Mouse (Mus musculus) urinary bladder, postnatal 36 days (tissue): ENCODE results near the gene Hcfc1r1.

Source experiments
- DNase-seq, 2 experiments: peaks; one replicate each; pipeline ENCODE4 v3.0.0; 2022; ENCODE audit warnings: low spot score in 2 of 2, mixed read lengths in 1 of 2

Hcfc1r1 gene

DNA sequence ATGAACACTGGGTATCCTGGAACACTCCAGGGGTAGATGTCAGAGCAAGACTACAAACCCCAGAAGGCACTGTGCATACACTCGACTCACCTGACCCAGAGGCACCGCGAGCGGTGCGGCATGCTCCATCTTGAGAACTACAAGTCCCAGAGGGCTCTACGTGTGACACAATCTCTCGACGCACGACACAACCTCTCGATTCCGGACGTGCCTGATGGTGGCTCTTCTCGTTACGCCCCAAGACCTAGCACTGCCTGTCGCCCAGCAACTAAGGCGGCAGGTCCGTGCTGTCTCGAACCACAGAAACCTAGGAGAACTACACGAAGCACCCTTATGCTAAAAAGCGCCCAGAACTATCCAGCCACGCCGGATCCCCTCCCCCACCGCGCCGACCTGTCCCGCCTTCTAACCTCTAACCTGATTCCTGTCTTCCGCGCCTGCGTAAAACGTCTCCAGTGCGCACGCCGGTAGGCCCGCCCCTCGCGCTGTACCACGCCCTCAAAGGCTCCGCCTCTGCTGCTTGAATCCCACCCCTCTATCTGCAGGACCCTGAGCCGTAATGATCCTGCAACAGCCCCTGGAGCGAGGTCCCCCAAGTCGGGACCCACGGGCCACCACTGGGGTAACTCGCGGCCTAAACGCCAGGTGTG lies at the start of gene Hcfc1r1, which contains the start of gene Thoc6:
TSS of gene Hcfc1r1 (plus strand) at position 173 of the 650 bp plus-strand sequence.
TSS of gene Thoc6 (minus strand) at position 459 of the 650 bp plus-strand sequence.
- peak; percentile 86 to 90 for DNase-seq

DNA sequence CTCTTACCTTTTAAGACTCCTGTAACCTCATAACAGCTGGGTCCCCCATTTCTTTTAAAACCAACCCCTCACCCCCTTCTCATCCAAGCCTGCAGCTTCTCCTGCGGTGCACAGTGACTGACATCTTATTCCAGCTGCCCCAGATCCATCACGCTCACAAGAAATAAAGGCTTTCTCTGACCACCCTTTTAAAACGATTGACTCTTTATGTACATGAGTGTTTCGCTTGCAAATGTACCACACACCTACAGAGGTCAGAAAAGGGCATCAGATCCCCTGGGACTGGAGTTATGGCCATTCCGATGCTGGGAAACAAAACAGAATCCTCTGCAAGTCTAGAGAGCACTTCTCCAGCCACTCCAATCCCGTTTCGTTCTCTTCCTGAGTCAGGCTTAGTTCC lies 45.6 kb upstream of the Hcfc1r1 start:
- DNase-seq: no peak

DNA sequence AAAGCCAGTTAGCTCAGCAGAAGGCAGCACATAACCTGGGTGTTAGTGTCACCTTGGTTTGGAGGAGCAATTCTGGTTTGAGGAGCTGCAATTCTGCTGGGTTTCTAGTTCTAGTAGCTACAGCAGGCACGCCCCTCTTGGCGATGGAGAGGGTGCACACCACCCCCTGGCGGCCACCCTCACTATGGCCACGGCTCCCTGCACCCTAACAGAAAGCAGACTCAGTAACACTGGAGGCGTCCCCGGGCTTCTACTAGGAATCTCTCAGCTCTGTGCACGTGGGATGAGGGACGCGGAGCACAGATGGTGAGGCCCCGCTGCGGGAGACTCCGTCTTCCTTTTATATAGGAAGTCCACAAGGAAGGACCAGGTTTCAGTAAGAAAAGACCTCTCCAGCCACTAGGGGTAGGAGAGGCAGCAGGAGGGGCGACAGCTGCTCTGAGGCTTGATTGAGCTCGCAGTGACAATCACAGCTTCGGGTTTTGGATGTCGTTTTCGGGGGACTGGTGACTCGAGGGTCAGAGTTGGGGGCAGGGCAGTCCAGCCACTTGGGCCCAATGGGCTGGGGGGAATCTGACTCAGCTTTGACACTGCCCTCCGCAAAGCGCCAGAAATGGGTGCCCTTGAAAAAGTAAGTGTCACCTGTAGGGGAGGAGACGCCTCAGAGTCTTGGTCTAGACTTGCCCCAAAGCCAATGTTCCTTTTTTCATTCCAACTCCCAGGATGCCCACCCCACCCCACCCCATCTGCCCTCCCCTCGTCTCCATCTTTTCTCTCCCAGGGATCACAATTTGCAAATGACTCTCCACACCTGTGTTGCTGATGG lies 43.0 kb upstream of the Hcfc1r1 start:
- peak; percentile 74 to 81 for DNase-seq

DNA sequence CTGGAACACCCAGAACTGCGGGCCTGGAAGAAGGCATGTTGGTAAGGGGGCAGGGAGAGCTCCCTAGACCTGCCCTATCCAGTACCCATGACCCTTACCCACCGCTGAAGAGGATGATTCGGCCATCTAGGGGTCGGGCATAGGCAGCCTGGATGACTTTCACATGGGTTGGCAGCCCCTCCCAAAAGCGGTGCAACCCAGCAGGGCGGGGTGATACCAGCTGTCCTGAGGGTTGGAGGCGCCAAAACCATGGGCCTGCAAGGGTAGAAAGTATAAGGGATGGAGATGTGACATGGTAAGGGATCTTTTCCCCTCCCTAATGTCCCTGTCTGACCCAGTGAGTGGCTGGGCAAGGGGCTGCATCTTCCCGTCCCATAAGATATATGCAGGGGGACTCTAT lies 42.2 kb upstream of the Hcfc1r1 start:
- no peak for DNase-seq

DNA sequence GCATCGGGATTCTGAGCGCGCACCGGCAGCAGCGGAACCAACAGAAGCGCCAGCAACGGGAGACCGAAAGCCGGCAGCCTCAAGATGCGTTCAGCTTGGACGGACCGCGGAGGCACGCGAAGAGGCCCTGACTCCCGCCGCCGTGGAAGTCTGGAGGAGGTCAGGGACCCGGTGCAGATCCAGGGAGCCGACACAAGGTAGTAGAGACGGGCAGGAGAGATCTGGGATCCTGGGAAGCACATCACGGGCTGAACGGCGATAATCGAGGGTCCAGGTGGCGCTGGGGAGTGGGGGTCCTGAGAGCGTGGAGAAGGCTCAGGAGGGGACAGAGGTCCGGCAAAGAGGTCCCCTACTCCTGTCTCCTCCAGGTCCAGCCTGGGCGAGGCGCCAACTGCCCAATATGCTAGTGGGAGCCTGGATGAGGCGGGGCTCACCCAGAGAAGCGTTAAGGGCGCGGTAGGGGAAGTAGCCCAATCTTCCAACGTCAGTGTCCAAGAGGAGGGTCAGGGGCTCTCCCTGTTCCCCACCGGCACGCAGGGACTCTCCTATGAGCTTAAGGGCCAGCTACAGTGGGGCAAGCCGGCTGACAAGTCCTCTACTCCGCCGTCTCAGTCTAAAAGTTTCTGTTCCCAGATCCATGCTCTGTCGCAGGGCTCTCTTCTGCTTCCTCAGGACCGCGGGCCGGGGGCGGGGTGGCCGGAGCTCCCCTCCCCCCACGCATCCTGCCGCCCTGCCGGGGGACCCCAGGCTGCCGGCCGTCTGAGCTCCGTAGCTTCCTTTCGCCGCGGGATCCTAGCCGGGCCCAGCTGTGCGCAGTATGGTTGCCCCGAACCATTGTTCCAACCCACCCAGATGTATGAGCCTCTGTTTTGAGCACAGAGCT lies 28.5 kb upstream of the Hcfc1r1 start, which contains the start of gene Mmp25:
TSS of gene Mmp25 (minus strand) at position 665 of the 883 bp plus-strand sequence.
- DNase-seq: no peak

GRCm38 (mm10) chr17:23645894-23646293 lies 27.5 kb upstream of the Hcfc1r1 start:
- no peak for DNase-seq

GRCm38 (mm10) chr17:23651363-23651762 lies 22.0 kb upstream of the Hcfc1r1 start:
- DNase-seq: no peak

- DNase-seq: no peak
These were observed 20.1 kb upstream of the Hcfc1r1 start for GRCm38 (mm10) chr17:23653324-23653723.

- no peak for DNase-seq
These were observed 19.4 kb upstream of the Hcfc1r1 start for GRCm38 (mm10) chr17:23654001-23654400.

DNA sequence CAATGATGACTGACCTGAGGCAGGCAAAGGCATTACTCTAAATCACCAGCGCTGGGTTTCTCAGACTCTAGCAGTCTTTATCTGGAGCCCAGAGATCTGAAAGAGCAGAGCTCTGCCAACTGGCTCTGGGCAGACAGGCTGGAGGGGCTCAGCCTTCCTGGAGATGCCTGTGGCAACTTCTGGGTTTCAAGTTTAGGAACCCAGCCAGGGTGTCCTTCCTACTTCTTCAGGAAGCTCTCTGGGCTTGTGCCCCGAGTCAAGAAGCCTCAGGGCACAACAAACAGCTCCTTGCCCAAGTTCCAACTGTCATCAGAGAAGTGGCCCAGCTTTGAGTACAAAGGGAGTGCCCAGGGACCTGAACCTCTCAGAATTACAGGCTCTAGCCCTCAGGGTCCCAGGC lies 19.0 kb upstream of the Hcfc1r1 start:
- no peak for DNase-seq

DNA sequence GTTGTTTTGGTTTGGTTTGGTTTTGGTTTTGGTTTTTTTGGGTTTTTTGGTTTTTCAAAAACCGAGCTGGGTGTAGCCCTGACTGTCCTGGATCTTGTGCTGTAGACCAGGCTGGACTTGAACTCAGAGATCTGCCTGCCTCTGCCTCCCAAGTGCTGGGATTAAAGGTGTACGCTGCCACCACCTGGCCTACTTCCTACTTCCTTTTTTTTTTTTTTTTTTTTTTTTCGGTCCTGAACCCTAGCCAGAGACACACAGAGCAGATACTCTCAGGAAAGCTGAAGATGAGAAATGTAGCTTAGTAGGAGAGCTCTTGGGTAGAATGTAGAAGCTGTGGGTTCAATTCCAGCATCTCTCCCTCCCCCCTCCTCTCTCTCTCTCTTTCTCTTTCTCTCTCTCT lies 14.9 kb upstream of the Hcfc1r1 start:
- DNase-seq: no peak

DNA sequence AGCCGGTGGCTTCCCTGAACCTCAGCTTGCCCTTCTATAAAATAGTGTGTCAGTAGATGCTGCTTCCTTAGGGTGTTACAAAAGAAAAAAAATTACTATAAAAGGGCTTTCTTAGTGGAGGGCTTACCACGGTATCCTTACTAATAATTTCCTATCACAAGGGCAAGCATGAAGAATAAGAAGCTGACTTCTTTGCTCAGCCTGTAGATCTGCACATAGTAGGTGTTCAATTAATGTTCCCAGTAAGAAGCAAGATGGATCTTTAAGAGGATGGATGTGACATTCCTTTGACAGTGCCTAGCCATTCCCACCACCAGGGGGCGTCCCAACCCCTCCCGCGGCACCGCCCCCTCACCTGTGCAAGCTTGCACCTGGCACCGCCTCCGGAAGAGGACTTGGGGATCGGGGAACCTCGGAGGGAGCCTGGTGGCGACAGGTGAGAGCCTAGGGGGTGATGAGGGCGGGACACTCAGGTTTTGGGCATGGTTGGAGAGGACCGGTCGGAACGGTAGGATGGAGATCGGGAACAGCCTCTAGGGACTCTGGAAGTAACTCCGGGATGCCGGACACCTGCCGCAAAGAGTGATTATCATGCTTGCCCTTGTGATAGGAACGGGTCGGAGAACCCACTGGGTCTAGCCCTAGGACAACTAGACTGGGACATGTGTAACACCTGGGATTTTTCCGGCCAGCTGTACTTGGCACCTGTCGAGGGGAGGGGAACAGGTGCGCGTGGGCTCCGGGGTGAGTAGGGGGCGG lies 13.1 kb upstream of the Hcfc1r1 start, which contains the start of gene Bicdl2:
TSS of gene Bicdl2 (plus strand) at position 390 of the 759 bp plus-strand sequence.
- DNase-seq: peak; percentile 72 to 78

- DNase-seq: peak in 1 of 2 experiments; percentile 23
These were observed 12.6 kb upstream of the Hcfc1r1 start for GRCm38 (mm10) chr17:23660876-23661200.

- no peak for DNase-seq
These were observed 11.9 kb upstream of the Hcfc1r1 start for GRCm38 (mm10) chr17:23661526-23661925.

DNA sequence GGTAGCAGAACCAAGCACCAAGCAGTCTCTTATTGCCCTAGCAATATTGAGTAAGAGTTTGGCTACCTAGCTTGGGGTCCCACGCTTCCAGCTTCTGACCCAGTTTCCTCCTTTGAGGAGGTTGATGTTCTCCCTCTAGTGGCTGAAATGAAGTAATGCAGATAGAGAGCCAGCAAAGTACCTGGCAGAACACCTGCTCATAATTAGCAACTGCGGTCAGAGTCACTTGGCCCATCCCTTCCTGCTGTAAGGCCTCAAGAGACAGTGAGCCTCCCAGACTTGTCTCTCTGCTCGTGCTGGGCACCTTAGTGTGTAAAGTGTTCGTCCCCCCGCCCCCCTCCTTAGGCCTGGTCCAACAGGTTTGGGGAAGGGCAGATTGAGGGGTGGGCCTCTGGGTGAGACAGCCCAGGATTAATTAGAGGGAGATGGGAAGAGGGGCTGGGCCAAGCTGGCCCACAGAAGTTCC lies 8.8 kb upstream of the Hcfc1r1 start:
- no peak for DNase-seq

DNA sequence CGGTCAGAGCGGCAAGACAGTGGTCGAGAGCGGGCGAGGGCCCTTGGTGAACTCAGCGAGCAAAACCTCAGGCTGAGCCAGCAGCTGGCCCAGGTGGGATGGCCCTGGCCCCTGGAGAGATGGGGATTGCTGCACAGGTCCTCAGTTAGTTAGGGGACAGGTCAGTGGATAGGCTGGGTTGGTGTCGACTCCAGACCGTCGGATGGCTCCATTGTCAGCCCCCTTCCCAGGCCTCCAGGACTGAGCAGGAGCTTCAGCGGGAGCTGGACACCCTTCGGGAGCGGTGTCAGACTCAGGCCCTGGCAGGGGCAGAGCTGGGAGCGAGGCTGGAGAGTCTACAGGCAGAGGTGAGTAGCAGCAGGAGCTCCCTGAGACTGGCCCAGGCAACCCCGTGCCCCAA lies 7.9 kb upstream of the Hcfc1r1 start:
- DNase-seq: no peak

GRCm38 (mm10) chr17:23670516-23671074 lies 2.8 kb upstream of the Hcfc1r1 start:
- no peak for DNase-seq

DNA sequence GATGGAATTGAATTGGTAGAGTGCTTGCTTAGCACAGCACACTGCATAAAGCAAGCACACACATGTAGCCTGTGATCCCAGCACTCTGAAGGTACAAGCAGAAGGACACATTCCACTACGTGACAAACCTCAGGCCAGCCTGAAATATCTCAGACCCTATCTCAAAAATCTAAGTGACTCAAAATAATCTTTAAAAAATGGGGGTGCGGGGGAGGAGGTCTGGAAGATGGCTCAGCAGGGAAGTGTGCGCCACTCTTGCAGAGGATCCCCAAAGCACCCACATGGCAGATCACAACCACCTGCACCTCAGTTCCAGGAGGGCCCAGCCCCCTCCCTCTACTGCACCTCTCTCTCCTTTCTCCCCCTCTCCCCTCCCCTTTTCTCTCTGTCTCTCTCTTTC lies 1.9 kb upstream of the Hcfc1r1 start:
- DNase-seq: no peak

DNA sequence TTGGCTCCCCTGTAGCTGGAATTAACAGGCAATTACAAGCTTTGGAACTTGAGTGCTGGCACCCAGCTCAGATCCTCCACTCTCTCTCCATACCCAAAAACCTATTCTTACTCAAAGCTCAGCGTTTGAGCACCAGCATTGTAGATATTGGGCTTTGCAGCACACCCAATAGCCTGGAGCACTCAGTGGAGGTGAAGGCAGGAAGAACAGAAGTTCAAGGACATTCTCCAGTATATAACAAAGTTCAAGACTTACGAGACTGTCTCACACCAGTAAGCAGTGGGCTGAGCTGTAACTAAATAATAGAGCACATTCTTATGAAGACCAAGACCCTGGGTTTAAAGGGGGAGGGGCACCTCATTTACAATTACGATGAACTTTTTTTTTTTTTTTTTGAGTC lies 635 bp upstream of the Hcfc1r1 start:
- no peak for DNase-seq

- peak in 1 of 2 experiments; percentile 7 for DNase-seq
These were observed 1.0 kb downstream of the Hcfc1r1 start for GRCm38 (mm10) chr17:23674271-23674952.
